Mouse (Mus musculus) urinary bladder, adult 2 months (tissue): ENCODE measurements around the gene Rnf224. TPM values are rescaled to one million over a fixed set of nuclear protein-coding genes. Genes with fewer than 3 reads are reported as not detected.
"Not testable (repeated sequence)": the region's sequence is repeated elsewhere in the genome, so short reads cannot be mapped to it uniquely, and the experiment has no call there.

Experiments
- DNase-seq: peaks from one replicate; pipeline ENCODE4 v3.0.0; 2022; ENCODE audit warnings: low spot score
- polyA plus RNA-seq: library from polyadenylated mRNA; depleted of rRNA; stranded (reverse); fragments of >200 nt; gene quantifications from 2 replicates; pipeline ENCODE4 v1.2.3, GENCODE M21; 2012

The Rnf224 gene
- polyA plus RNA-seq, 1 experiment: 0.19 TPM

DNA sequence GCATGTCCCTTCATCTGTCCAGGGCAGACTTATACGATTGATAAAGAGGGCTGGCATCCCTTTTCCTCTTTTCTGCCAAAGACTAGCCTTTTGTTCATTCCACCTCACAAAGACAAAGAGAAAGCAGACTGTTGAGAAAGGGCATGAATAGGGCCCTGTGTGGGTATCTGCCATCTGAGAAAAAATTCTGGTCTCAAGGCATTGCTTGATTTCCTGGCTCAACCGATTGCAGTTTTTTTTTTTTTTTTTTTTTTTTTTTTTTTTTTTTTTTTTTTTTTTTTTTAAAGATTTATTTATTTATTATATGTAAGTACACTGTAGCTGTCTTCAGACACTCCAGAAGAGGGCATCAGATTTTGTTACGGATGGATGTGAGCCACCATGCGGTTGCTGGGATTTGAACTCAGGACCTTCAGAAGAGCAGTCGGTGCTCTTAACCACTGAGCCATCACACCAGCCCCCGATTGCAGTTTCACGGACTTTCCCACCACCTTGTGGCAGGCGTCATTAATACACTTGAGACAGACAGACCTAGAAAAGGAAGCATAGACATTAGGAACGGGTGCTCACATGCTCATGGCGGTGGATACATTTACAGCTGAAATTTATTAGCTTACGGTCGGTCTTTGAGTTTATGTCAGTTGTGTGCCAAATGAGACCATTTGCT lies 20.0 kb upstream of the Rnf224 start:
- not testable (repeated sequence) for DNase-seq

DNA sequence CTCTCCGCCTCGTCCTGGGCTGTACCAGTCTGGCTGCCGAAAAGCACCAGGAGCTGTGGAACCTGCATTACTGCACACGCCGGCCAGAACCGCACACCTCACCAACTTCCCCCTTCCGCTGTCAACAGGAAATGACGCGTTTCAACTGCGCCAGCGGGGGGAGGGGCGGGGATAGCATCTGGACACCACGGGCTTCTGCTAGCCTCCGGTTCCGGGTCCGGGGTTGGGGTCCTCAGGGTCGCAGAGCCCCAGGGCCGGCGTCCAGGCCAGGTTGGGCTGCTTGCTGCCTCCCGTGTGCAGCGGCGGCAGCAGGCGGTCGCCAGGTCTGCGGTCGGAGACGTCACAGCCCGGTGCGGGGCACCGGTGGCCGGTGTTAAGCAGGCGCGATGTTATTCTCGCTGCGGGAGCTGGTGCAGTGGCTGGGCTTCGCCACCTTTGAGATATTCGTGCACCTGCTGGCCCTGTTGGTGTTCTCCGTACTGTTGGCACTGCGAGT lies 18.7 kb upstream of the Rnf224 start, which contains the start of gene Tmem203:
Gene Tmem203 (plus strand): TSS at position 156 of the 496 bp plus-strand sequence.
- peak; percentile 75 for DNase-seq

DNA sequence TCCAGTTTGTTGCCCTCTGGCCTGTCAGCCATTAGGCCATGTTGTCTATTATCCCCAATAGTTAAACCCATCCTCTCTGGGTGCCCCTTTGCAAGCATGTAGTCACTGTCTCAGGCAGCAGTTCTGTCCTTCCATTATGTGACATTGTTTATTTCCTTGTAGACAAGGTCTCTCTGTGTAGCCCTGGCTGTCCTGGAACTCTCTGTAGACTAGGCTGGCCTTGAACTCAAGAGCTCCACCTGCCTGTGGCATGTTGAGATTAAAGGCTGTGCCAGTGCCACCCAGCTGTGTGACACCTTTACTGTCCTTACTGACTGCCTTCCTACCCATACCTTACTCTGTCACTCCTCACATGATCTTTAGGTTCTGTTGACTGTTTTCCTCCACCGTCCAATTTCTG lies 15.7 kb upstream of the Rnf224 start:
- no peak for DNase-seq

DNA sequence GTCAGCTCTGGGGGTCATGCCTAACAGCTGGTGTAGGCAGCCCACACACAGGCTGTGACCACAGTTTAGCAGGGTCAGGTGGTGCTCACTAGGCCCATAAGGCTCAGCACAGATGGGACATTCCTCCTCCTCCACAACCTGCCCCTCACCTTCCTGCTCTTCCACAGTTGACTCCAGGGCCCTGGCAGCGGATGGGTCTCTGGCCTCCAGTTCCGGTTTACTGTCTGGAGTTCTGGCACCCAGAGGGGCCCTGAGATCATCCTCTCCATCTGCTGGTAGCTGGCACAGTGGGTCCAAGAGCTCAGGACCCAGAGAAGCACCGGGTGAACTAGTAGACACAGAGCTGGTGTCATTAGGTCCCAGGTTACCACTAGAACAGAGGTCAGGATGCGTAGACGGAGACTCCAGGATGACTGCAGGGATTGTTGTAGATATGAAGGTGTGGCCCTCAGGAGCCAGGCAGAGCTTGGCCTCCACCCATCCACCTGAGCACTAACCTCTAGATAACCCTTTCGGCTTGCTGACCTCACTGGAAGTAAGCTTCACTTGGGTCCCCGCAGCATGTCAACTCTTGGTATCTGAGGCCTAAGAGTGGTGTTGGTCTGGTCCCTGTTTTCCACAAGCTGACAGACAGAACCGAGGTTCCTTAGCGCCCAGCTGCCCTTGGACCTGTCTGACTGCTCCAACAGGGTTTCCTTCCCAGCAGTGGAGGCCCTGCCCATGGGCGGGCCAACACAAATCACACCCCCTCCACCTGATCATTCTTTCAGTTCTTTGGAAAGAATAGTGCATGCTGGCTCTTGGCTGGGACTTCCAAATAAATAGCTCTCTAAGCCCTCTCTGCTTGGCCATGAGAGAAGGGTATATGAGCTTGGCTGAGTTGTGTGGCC lies 9.8 kb upstream of the Rnf224 start, which contains the start of gene AL732309.1:
Gene AL732309.1 (minus strand): TSS at position 681 of the 890 bp plus-strand sequence.
- DNase-seq: no peak

DNA sequence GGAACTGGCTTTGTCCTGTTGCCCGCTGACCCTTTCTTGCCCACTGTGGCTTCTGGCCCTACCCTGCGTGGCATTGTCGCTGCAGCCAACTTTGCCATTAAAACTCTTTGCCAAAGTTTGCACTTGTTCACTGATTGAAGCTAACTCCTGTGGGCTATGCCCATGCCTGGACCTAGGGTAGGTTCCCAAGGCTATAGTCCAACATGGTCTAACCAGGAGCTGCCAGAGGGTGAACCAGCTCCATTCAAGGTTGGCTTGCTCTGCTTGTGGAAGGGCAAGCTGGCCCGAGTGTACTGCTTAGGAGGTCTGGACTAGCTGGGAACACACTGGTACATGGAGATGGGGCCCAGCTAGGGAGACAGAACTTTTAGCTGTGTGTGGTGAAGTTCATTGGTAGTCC lies 7.6 kb upstream of the Rnf224 start:
- DNase-seq: no peak

DNA sequence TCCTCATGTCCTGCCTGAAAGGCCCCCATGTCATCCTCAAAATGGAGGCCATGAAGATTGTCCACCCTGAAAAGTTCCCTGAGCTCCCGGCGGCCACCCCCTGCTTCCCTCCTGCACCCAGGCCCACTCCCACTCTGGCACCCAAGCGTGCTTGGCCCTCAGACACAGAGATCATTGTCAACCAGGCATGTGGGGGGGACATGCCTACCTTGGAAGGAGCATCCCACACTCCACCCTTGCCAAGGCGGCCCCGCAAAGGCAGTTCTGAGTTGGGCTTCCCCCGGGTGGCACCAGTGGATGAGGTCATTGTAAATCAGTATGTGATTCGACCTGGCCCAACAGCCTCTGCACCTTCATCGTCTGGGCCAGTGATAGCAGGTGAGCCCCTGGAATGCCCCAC lies 6.8 kb upstream of the Rnf224 start:
- no peak for DNase-seq

DNA sequence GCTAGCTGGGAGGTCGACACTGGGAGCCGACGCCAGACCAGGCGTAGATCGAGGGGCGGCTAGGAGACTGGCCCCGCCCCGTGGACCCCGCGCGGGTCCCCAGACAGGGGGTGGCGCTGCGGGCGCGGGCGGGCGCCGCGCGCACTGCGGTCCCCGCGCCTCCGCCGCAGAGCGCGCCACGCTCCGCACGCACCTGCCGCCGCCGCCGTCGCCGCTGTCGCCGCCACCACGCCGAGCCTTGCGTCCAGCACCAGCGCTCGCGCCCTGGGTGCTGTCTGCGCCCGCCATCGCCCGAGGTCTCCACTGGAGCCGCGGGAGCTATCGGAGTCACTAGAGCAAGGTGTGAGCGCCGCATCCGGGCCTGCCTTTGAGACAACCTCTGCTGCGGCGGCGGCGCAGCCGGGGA lies 5.5 kb upstream of the Rnf224 start, which contains the start of the genes Rnf208 and Cysrt1:
Gene Rnf208 (plus strand): TSS at position 155 of the 406 bp plus-strand sequence.
Gene Cysrt1 (minus strand): TSS at position 352 of the 406 bp plus-strand sequence.
- DNase-seq: no peak

DNA sequence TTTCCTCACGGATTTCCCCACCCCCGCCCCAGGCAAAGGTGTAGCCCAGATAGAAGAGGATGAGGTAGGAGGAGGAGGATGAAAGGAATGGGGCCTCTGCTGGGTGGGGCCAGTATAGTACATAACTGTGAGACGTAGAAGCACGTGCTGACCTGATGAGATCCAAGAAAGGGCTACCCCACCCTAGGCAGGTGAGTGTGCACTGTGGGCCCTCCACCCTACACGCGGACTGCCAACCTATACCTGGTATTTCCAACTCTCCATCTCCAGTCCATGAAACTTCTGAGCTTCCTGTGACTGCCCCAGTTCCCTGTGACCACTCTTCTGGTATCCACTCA lies 4.8 kb upstream of the Rnf224 start:
- no peak for DNase-seq

DNA sequence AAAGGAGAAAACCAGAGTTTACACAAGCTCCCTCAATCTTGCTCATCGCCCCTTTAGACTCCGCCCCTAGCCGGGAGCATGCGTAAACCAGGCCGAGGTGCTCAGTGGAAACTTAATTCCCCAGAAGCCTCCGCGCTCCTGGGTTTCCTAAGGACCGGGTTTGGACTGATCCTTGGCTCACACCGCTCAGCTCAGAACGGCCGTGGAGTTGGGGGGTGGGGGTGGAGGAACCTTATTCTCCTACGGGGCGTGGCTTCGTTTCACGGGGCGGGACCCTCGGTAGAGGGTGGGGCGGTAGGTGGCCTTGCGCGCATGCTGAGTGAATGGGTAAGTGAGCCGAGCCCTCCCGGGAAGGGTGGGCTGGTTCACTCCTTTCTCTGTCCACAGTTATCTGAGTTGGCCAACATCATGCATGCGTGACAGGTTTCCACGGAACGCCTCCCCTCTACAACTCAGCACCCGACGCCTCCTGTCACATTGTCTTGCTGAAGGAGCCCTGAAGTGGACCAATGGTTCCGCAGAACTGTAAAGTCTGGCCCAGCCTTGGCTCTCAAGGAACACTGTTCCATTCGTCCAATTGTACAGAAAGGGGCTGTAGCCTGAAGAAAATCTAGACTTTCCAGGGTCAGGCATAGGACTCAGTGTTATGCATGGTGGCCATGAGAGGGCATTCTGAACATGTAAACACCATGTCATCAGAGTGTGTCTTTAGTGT lies 4.3 kb upstream of the Rnf224 start:
- DNase-seq: no peak

DNA sequence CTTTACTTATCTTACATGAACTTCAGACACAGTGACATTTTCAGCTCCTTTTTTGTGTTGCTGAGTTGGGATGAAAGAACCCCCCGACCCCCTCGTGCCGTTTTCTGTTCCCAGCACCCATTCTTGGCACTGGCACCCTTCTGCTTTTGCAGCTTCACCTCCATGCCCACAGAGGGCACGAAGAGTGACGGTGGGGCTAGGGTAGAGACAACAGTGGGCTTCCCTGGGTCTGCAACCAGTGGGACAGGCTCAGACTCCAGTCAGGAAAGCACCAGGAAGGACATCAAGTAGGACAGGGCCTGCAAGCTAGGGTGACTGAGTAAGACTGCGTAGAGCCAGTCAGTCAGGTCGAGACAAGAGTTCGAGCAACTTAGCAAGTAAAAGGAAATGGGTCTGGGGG lies 3.7 kb upstream of the Rnf224 start:
- no peak for DNase-seq

DNA sequence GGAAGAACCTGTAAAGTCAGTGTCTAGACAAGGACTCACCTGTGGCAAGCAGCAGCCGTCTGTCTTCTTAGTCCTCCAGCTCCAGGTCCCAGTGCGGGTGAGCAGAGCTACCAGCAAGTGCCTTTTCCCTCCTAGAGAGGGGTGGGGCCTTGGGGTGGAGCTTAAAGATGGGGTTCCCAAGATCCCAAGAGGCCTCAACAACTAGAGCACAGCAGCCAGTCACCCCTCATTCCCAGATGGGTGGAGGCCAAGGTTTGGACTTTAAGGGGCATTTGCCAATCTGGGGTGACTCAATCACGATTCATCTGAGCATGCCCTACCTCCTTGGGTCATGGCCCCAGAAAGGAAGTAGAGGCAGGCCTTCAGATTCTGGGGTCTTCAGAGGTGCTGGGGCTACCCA lies 3.2 kb upstream of the Rnf224 start:
- DNase-seq: no peak

DNA sequence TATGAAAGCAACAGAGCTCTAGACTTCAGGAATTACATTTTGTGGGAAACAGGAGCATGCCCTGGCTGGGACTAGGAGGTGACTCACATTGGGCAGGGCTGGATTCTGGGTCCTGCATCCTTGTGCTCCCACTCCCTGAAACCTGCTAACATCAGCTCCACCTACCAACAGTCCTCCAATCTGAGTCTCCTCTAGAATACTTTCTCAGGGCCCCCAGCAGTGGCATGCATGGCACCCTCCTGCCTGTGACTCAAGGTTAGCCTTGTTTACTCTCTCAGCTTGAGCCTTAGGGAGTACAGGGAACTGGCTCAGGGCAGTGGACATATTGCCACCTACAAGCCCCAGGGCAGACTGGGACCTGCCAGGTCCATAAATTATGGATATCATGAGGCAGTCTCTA lies 1.5 kb upstream of the Rnf224 start:
- DNase-seq: no peak

DNA sequence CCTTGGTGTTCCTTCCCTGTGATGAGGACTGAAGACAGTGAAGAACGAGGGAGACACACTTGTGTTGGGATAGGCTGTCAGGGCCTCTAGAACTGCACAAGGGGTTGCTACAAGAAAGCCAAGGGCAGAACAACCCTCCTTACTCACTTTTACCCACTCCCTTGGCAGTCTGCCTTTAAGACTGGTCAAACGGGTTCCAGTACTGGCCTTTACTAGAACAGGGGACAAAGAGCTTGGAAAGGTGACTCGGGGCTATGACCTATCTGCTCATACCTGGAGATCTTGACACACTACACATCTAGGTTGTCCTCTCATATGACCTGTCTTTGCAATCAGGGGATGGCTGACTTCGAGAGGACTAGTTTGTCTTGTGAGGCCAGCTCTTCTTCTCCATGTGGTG lies 935 bp upstream of the Rnf224 start:
- DNase-seq: no peak

DNA sequence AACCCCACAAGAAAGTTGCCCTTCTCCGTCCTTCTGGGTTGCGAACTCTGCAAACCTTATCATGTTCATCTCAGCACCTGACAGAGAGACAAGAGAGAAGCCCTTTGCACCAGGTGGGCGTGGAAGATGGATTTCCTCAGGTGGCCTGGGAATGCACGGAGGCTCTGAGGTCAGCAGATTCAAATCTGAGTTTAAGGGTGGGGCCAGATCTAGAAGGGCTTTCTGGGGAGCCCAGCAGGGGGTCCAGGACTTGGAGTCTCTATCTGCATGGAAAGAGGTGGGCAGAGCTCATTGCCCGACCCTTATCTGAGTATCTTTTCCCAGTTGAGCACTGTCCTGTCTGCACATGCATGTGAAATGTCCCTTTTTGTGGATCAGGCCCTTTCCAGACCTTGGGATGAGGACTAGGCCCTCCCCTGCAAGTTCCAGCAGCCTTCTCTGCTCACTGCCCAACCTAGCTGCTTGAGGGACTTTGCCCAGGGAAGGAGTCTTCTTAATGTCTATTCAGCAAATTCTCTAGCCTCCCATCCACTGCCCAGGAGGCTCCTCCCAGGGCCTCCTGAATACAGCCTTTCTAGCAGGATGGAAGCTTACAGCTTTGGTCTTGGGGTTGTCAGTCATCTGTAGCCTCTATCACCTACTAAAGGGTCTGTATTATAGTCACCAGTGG lies 1.9 kb downstream of the Rnf224 start:
- DNase-seq: no peak

DNA sequence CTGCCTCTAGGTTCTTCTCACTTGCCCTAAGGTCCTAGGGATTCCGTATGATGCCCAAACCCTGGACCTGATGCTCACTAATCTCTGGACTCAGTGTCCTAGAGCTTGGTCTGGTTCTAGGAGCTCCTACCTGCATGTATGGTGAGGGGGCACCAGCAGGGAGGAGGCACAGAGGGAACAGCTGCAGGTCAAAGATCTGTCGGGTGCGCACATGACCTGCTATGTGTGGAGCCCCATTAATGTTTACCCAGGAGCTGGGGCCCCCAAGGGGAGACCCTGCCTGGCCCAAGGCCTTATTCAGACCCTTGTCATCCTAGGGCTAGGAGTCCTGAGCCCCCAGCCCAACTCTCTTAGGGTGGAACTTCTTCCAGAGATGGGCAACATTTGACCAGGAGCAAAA lies 2.5 kb downstream of the Rnf224 start, which contains the start of gene Slc34a3:
Gene Slc34a3 (minus strand): TSS at position 315 of the 400 bp plus-strand sequence.
- DNase-seq: no peak

DNA sequence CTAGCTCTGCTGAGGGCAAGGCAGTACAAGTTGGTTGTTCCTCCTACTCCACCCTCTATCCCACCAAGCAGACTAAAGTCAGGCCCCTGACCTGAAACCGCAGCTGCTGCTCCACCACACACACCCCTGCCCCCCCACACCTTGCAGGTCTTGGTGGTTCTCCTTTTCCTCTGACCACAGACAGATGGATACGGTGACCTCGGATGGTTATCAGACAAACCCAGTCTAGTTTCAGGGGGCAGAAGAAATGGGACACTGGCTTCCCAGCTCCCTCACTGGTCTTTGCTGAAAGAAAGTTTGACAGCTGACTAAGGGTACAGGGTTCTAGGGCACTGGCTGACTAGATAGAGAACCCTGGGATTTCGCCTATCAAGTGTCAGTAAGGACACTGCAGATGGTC lies 3.2 kb downstream of the Rnf224 start:
- DNase-seq: no peak

DNA sequence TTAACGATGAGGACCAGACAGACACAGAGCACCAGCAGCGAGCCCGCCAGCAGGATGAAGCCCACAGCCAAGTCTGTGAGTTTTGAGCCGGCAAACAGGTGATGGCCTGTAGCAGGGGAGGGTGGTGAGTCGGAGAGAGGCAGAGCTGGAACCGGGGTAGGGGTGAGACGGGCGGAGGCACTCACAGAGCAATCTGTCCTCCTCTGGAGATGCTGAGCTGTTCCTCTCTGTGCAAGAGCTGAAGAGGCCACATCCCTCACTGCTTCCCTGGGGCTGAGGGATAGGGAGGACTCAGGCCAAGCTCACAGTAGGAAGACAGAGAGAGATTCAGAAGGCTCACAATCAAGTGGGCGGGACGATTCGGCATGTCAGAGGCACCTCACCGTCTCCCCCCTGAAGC lies 5.5 kb downstream of the Rnf224 start:
- DNase-seq: no peak

DNA sequence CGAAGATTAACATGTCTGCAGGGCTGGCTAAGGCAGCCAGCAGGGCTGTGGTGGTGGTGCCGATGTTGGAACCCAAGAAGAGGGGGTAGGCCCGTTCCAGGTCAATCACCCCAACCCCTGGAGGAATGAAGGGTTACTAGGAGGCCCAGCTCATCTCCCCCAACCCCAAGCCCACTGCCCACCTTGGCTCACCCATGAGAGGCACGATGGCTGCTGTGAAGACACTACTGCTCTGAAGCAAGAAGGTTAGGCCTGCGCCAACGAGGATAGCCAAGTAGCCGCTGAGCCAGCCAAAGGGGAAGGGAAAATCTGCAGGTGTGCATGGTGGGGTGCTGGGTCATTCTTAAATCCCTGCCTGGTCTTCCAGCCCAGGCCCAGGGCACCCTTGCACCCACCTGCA lies 6.0 kb downstream of the Rnf224 start:
- no peak for DNase-seq

DNA sequence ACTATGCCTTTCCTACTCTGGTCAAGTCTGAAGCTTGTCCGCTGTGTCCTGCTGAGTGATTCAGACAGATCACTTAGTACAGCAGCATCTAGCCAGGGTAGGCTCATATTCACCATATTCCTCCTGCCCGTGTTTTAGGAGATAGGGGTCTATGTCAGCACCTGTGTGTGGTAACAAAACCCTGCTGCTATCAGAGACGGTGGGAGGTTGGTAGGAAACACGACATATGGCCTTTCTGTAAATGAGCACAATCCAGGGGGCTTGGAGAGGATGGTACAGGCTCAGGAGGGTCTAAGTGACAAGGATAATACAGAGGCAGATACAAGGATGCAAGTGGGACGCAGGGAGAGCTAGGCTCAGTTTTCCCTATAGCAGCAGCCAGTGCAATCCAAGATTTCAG lies 7.0 kb downstream of the Rnf224 start:
- no peak for DNase-seq

DNA sequence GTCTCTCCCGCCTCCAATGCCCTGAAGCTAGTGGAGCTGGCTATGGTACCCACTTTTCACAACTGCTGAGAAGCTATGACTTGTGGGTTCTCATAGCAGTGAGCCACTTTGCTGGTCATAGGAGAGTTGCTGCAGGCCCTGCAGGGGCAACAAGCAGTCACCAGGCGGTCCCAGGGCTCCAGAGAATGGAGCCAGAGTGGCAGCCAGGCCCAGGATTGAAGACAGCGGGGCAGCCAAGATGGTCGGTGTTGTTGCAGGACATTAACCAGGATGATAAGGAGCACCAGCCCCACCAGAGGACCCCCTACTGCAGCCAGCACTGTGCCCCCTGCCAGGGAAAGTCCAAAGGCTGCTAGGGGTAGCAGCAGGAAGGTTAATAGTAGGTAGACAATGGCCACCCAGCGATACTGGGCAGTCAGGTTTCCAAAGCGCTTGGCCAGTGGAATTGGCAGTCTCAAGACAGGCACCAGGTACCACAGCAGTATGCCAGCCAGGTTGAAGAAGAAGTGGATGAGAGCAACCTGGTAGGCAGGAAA lies 7.5 kb downstream of the Rnf224 start:
- no peak for DNase-seq

DNA sequence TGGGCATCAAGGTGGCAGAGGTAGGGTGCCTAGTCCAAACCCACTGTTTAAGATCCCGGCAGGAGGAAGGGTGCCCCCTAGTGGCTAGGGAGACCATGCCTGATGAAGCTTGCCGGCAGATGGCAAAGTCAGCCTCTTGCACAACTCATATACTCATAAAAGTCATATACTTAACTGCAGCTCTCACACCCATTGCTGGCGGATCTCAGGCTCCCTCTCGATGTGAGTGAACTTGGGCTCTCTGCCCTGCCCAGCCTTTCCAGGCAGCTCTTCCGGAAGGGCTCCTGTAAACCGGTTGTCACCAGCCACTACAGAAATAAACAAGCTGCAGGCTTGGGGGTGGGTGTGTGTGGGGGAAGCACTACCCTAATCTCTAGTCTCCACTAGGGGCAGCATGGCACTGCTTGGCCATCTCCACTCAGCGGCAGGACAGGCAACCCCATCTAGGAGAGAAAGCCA lies 8.1 kb downstream of the Rnf224 start:
- peak; percentile 74 for DNase-seq
